Mouse (Mus musculus): Measurements from ENCODE around the gene Mark4.

Mark4 gene

GRCm38 (mm10) chr7:19470308-19470707 lies 11.7 kb upstream of the Mark4 start:
- DNase-seq (ENCODE audit: inconsistent ontology term), result no peak

GRCm38 (mm10) chr7:19469404-19469803 lies 10.8 kb upstream of the Mark4 start:
- no peak for DNase-seq (ENCODE audit: inconsistent ontology term)

- no peak for DNase-seq (ENCODE audit: inconsistent ontology term)
Observed at GRCm38 (mm10) chr7:19468279-19468678, 9.7 kb upstream of the Mark4 start.

GRCm38 (mm10) chr7:19467638-19468037 lies 9.0 kb upstream of the Mark4 start:
- DNase-seq (ENCODE audit: inconsistent ontology term), result no peak

- no peak for DNase-seq (ENCODE audit: inconsistent ontology term)
Observed at GRCm38 (mm10) chr7:19466602-19467145, 8.1 kb upstream of the Mark4 start.

GRCm38 (mm10) chr7:19464367-19465307 lies 6.0 kb upstream of the Mark4 start:
- no peak for DNase-seq (ENCODE audit: inconsistent ontology term)

- no peak for DNase-seq (ENCODE audit: inconsistent ontology term)
Observed at GRCm38 (mm10) chr7:19462884-19463381, 4.3 kb upstream of the Mark4 start, which contains the start of gene Exoc3l2. Exoc3l2 (plus strand) TSS chr7:19463331.

- no peak for DNase-seq (ENCODE audit: inconsistent ontology term)
Observed at GRCm38 (mm10) chr7:19462443-19462842, 3.8 kb upstream of the Mark4 start.

GRCm38 (mm10) chr7:19461488-19461887 lies 2.9 kb upstream of the Mark4 start:
- DNase-seq (ENCODE audit: inconsistent ontology term), result peak; percentile 67

GRCm38 (mm10) chr7:19460500-19460899 lies 1.9 kb upstream of the Mark4 start:
- no peak for DNase-seq (ENCODE audit: inconsistent ontology term)

GRCm38 (mm10) chr7:19459144-19459870 lies 686 bp upstream of the Mark4 start:
- DNase-seq (ENCODE audit: inconsistent ontology term), result no peak

GRCm38 (mm10) chr7:19458072-19458486 lies 542 bp downstream of the Mark4 start:
- DNase-seq (ENCODE audit: inconsistent ontology term), result peak; percentile 79

GRCm38 (mm10) chr7:19457414-19458071 lies 1.1 kb downstream of the Mark4 start:
- DNase-seq (ENCODE audit: inconsistent ontology term), result no peak

GRCm38 (mm10) chr7:19456628-19457027 lies 2.0 kb downstream of the Mark4 start:
- DNase-seq (ENCODE audit: inconsistent ontology term), result no peak

- no peak for DNase-seq (ENCODE audit: inconsistent ontology term)
Observed at GRCm38 (mm10) chr7:19455819-19456495, 2.7 kb downstream of the Mark4 start.

GRCm38 (mm10) chr7:19455186-19455585 lies 3.4 kb downstream of the Mark4 start:
- DNase-seq (ENCODE audit: inconsistent ontology term), result no peak

GRCm38 (mm10) chr7:19449165-19449564 lies 9.5 kb downstream of the Mark4 start:
- no peak for DNase-seq (ENCODE audit: inconsistent ontology term)

GRCm38 (mm10) chr7:19447689-19448088 lies 10.9 kb downstream of the Mark4 start:
- DNase-seq (ENCODE audit: inconsistent ontology term), result no peak

- no peak for DNase-seq (ENCODE audit: inconsistent ontology term)
Observed at GRCm38 (mm10) chr7:19444801-19445200, 13.8 kb downstream of the Mark4 start.

GRCm38 (mm10) chr7:19443344-19443743 lies 15.3 kb downstream of the Mark4 start:
- DNase-seq (ENCODE audit: inconsistent ontology term), result peak; percentile 56
